In the genomic region with DNA sequence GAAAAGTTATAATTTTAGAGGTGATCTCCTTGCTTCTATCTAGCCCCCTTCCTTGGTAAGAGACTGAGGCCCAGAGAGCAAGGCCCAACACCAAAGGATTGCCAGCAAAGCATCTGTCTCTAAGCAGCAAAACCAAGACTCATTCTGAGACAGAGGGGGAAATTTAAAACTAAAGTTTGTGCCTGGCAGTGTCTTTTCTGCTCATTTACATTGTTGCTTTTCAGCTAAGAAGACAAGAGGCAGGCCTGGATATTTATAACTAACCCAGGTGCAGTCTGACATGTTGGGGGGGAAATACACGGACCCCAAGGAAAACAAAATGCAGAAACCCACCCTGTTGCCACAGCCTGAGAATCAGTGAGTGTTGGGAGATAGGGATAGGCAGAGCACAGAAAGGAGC, we compare ENCODE assay signal across 17 mouse cellular contexts.
"Had no signal": no experiment of that assay in that cellular context is flagged by ENCODE, and none has a peak within 500 bp of the region (broad histone marks: within the 10 kb centered on the region; RNA-seq: fewer than 3 reads in every experiment).

No protein-coding gene starts in this region.

- H3K27ac ChIP-seq: neural tube, embryonic 12.5 days; neural tube, embryonic 13.5 days; neural tube, embryonic 15.5 days; stomach, embryonic 15.5 days; stomach, postnatal 0 days had no signal

- H3K36me3 ChIP-seq: neural tube, embryonic 12.5 days; neural tube, embryonic 13.5 days; neural tube, embryonic 15.5 days; stomach, embryonic 15.5 days had no signal

- H3K9ac ChIP-seq: neural tube, embryonic 12.5 days; neural tube, embryonic 13.5 days; neural tube, embryonic 15.5 days; stomach, embryonic 15.5 days had no signal

- H3K9me3 ChIP-seq: neural tube, embryonic 12.5 days; neural tube, embryonic 13.5 days; neural tube, embryonic 15.5 days; stomach, embryonic 15.5 days had no signal

- H3K4me3 ChIP-seq: neural tube, embryonic 12.5 days; neural tube, embryonic 13.5 days; neural tube, embryonic 15.5 days; stomach, embryonic 15.5 days had no signal

- H3K4me2 ChIP-seq: neural tube, embryonic 12.5 days; neural tube, embryonic 13.5 days; neural tube, embryonic 15.5 days; stomach, embryonic 15.5 days had no signal

- DNase-seq: retina, postnatal 1 day; right cerebral cortex, adult 18-20 months; right cerebral cortex, postnatal 14 days; right cerebral cortex, postnatal 25 days; right cerebral cortex, postnatal 4 days; spleen, adult 18-20 months; thymus, adult 18-20 months; thymus, adult 2 months; thymus, postnatal 14 days; thymus, postnatal 25 days; thymus, postnatal 36 days; thymus, postnatal 4 days had no signal
